Mouse (Mus musculus): ENCODE measurements at regions not wholly inside any gene's neighbourhood (a gene's known extent, or its start where the extent isn't known, plus 50 kb on each side); places are given as distances from the start of the nearest gene placed in this dataset.

GRCm38 (mm10) chr13:60097776-60098175 lies 79.4 kb downstream of the Gas1 start:
- TF ChIP-seq CTCF (IDR thresholded peaks at IDR 0.05; ENCODE audit: low read depth) (no peak), EP300 (IDR thresholded peaks at IDR 0.05; ENCODE audit: low read depth) (no peak)
